Mouse (Mus musculus) hindbrain, postnatal 0 days (tissue): ENCODE results near the gene Rorc. TPM values are rescaled to one million over a fixed set of nuclear protein-coding genes. Genes with fewer than 3 reads are reported as not detected.

Experiments used
- ATAC-seq: fragments of 200-750 bp; cut with Nextera tagmentation; 2 replicates; pipeline ENCODE4 v1.8.0; 2017; ENCODE audit warnings: mild to moderate bottlenecking, moderate TSS enrichment, moderate library complexity
- DNase-seq: peaks from one replicate; pipeline ENCODE4 v3.0.0-alpha.2; 2015; ENCODE audit warnings: low spot score
- H3K27ac ChIP-seq: fragments of 300-500 bp; sonication (generic); 2 replicates; pipeline ENCODE4 v1.5.1; 2014; ENCODE audit warnings: mild to moderate bottlenecking
- H3K27me3 ChIP-seq: fragments of 300-500 bp; sonication (generic); 2 replicates; pipeline ENCODE4 v1.6.1; 2014; ENCODE audit warnings: low read length, mixed read lengths; ENCODE audit not compliant: insufficient read depth
- H3K36me3 ChIP-seq: fragments of 300-500 bp; sonication (generic); 2 replicates; pipeline ENCODE4 v1.6.1; 2014; ENCODE audit warnings: low read length, mixed read lengths; ENCODE audit not compliant: insufficient read depth
- H3K4me1 ChIP-seq: fragments of 300-500 bp; sonication (generic); 2 replicates; pipeline ENCODE4 v1.6.1; 2014; ENCODE audit warnings: antibody characterized with exemption, low read length, mixed read lengths; ENCODE audit not compliant: insufficient read depth
- H3K4me2 ChIP-seq: fragments of 300-500 bp; sonication (generic); 2 replicates; pipeline ENCODE4 v1.6.1; 2014; ENCODE audit warnings: low read depth, mild to moderate bottlenecking, low read length, moderate library complexity, mixed read lengths
- H3K4me3 ChIP-seq: fragments of 300-500 bp; sonication (generic); 2 replicates; pipeline ENCODE4 v1.5.1; 2014; ENCODE audit warnings: low read length
- H3K9ac ChIP-seq: fragments of 300-500 bp; sonication (generic); replicated peaks from 2 replicates; pipeline ENCODE4 v1.6.1; 2014; ENCODE audit warnings: mild to moderate bottlenecking, low read length, moderate library complexity, mixed read lengths
- H3K9me3 ChIP-seq: fragments of 300-500 bp; sonication (generic); 2 replicates; pipeline ENCODE4 v1.6.1; 2016; ENCODE audit warnings: low read length, mixed read lengths
- CTCF ChIP-seq: IDR thresholded peaks from 2 replicates; pipeline ENCODE4 v1.5.1; 2016; ENCODE audit warnings: antibody characterized with exemption, control low read depth, low read depth
- WGBS: fragments of 180-500 bp; shearing (Covaris S2); extraction: QIAGEN DNeasy Blood & Tissue Kit; methylation state at CpG from one replicate; pipeline ENCODE4 v1.1.7; 2014; 5-methylcytosine and 5-hydroxymethylcytosine counted together
- polyA plus RNA-seq: library from polyadenylated mRNA; unstranded; fragments of >200 nt; fragmentation: Nextera tagmentation; extraction: Ambion mirVana; gene quantifications from 2 replicates; pipeline ENCODE4 v1.2.1, GENCODE M21; 2015
- total RNA-seq: library from RNA; depleted of rRNA; stranded (reverse); fragments of >200 nt; gene quantifications from 2 replicates; pipeline ENCODE4 v1.2.3, GENCODE M21; 2014

The Rorc gene
- total and polyA plus RNA-seq, 2 experiments from 2014 or later = 0.45 to 1.5 TPM

GRCm38 (mm10) chr3:94404366-94405054 is 31.9 kb downstream of the Rorc start:
- peaks cover 5% of the 10 kb centered on the region; the same call in 1 of the 2 replicates for H3K4me1 ChIP-seq
- H3K9ac ChIP-seq = 0 out of 2 replicates have a peak overlapping the region, but pooled peaks have one; percentile 4
- no peak overlapping the region for H3K27ac ChIP-seq
- no peak overlapping the region for H3K4me2 ChIP-seq
- WGBS = 18% methylated on average over 7 of the region's 7 CpGs
- no peaks in the 10 kb centered on the region for H3K36me3 ChIP-seq
- H3K27me3 ChIP-seq = no peaks in the 10 kb centered on the region
- no peak overlapping the region for H3K4me3 ChIP-seq
- DNase-seq = no peak
- H3K9me3 ChIP-seq = no peaks in the 10 kb centered on the region
- 0 out of 2 replicates have a peak, but pooled peaks have one; percentile 9 for TF ChIP-seq CTCF
- ATAC-seq = peak; percentile 41; the same call in 1 of the 2 replicates

- no peaks in the 10 kb centered on the region for H3K27me3 ChIP-seq
- no peak overlapping the region for H3K27ac ChIP-seq
- H3K4me1 ChIP-seq = 0 out of 2 replicates have a peak, but pooled peaks cover 3% of the 10 kb centered on the region
- 67% methylated on average over 4 of the region's 4 CpGs for WGBS
- no peak overlapping the region for H3K9ac ChIP-seq
- ATAC-seq (no peak), DNase-seq (no peak)
- no peaks in the 10 kb centered on the region for H3K36me3 ChIP-seq
- no peaks in the 10 kb centered on the region for H3K9me3 ChIP-seq
- TF ChIP-seq CTCF = no peak
- no peak overlapping the region for H3K4me2 ChIP-seq
- H3K4me3 ChIP-seq = no peak overlapping the region
These were observed 33.0 kb downstream of the Rorc start for GRCm38 (mm10) chr3:94405561-94405960.

- Histone ChIP-seq H3K9ac (peak overlapping the region; percentile 58), H3K4me2 (peak overlapping the region; percentile 84), H3K4me3 (peak overlapping the region; percentile 57), H3K27me3 (no peaks in the 10 kb centered on the region), H3K27ac (peak overlapping the region; percentile 71), H3K36me3 (no peaks in the 10 kb centered on the region), H3K9me3 (no peaks in the 10 kb centered on the region), H3K4me1 (no peaks in the 10 kb centered on the region)
- ATAC-seq = no peak; the same call in 1 of the 2 replicates
- no peak for DNase-seq
- TF ChIP-seq CTCF = no peak; the same call in 1 of the 2 replicates
- 2% methylated on average over 25 of the region's 25 CpGs for WGBS
These were observed 39.9 kb downstream of the Rorc start for GRCm38 (mm10) chr3:94412530-94412929.

GRCm38 (mm10) chr3:94413031-94413679 is 40.6 kb downstream of the Rorc start, which contains the start of gene Tdrkh:
Gene Tdrkh (plus strand): TSS chr3:94413273.
- H3K4me2 ChIP-seq = peak within 1 kb of the TSS; percentile 89
- TF ChIP-seq CTCF = peak; percentile 47
- ATAC-seq (peak; percentile 99), DNase-seq (peak; percentile 99)
- H3K9me3 ChIP-seq = no peaks in the 10 kb centered on the region
- H3K4me3 ChIP-seq = peak within 1 kb of the TSS; percentile 57
- no peaks in the 10 kb centered on the region for H3K27me3 ChIP-seq
- peak within 1 kb of the TSS; percentile 62 for H3K9ac ChIP-seq
- H3K36me3 ChIP-seq = no peaks in the 10 kb centered on the region
- WGBS = 3% methylated on average over 52 of the region's 52 CpGs
- peak within 1 kb of the TSS; percentile 71 for H3K27ac ChIP-seq
- no peaks in the 10 kb centered on the region for H3K4me1 ChIP-seq

- Histone ChIP-seq H3K9me3 (no peaks in the 10 kb centered on the region), H3K4me1 (no peaks in the 10 kb centered on the region), H3K9ac (no peak overlapping the region), H3K4me2 (no peak overlapping the region), H3K4me3 (no peak overlapping the region), H3K27me3 (no peaks in the 10 kb centered on the region), H3K27ac (no peak overlapping the region), H3K36me3 (peaks cover 20% of the 10 kb centered on the region)
- 85% methylated on average over 2 of the region's 2 CpGs for WGBS
- DNase-seq (no peak), ATAC-seq (no peak)
- TF ChIP-seq CTCF = no peak
These were observed 58.4 kb downstream of the Rorc start for GRCm38 (mm10) chr3:94430980-94431379.

- Histone ChIP-seq H3K36me3 (peaks cover 5% of the 10 kb centered on the region; the same call in 1 of the 2 replicates), H3K4me1 (no peaks in the 10 kb centered on the region), H3K4me3 (no peak overlapping the region), H3K9ac (no peak overlapping the region), H3K4me2 (no peak overlapping the region), H3K9me3 (no peaks in the 10 kb centered on the region), H3K27ac (no peak overlapping the region), H3K27me3 (no peaks in the 10 kb centered on the region)
- WGBS = 93% methylated on average over 2 of the region's 2 CpGs
- DNase-seq (no peak), ATAC-seq (no peak)
- no peak for TF ChIP-seq CTCF
These were observed 61.7 kb downstream of the Rorc start for GRCm38 (mm10) chr3:94434305-94434704.

GRCm38 (mm10) chr3:94436420-94436819 is 63.8 kb downstream of the Rorc start:
- no peak for TF ChIP-seq CTCF

More at GRCm38 (mm10) chr3:94436420-94436819, 63.8 kb downstream of the Rorc start:
- 83% methylated on average over 9 of the region's 9 CpGs for WGBS
- no peaks in the 10 kb centered on the region for H3K4me1 ChIP-seq
- DNase-seq = no peak
- no peak overlapping the region for H3K9ac ChIP-seq
- no peak for ATAC-seq
- H3K36me3 ChIP-seq = no peaks in the 10 kb centered on the region
- H3K4me3 ChIP-seq = no peak overlapping the region
- H3K27me3 ChIP-seq = no peaks in the 10 kb centered on the region
- no peaks in the 10 kb centered on the region for H3K9me3 ChIP-seq
- H3K4me2 ChIP-seq = no peak overlapping the region
- H3K27ac ChIP-seq = no peak overlapping the region
